Mouse (Mus musculus) neural tube, embryonic 12.5 days (tissue): ENCODE results near the gene Phactr4. TPM values are rescaled to one million over a fixed set of nuclear protein-coding genes. Genes with fewer than 3 reads are reported as not detected.

Source experiments
- ATAC-seq: fragments of 200-750 bp; cut with Nextera tagmentation; 2 replicates; pipeline ENCODE4 v1.8.0; 2017; ENCODE audit warnings: low read depth, mild to moderate bottlenecking, moderate TSS enrichment, moderate library complexity; ENCODE audit not compliant: low FRiP score
- H3K27ac ChIP-seq: fragments of 300-500 bp; sonication (generic); 2 replicates; pipeline ENCODE4 v1.5.1; 2016
- H3K27me3 ChIP-seq: fragments of 300-500 bp; sonication (generic); replicated peaks from 2 replicates; pipeline ENCODE4 v1.6.1; 2016; ENCODE audit warnings: mild to moderate bottlenecking
- H3K36me3 ChIP-seq: fragments of 300-500 bp; sonication (generic); 2 replicates; pipeline ENCODE4 v1.6.1; 2016; ENCODE audit warnings: mild to moderate bottlenecking
- H3K4me1 ChIP-seq: fragments of 300-500 bp; sonication (generic); 2 replicates; pipeline ENCODE4 v1.6.1; 2016
- H3K4me2 ChIP-seq: fragments of 300-500 bp; sonication (generic); replicated peaks from 2 replicates; pipeline ENCODE4 v1.6.1; 2016; ENCODE audit warnings: mild to moderate bottlenecking
- H3K4me3 ChIP-seq: fragments of 300-500 bp; sonication (generic); 2 replicates; pipeline ENCODE4 v1.5.1; 2016
- H3K9ac ChIP-seq: fragments of 300-500 bp; sonication (generic); 2 replicates; pipeline ENCODE4 v1.6.1; 2016; ENCODE audit warnings: mild to moderate bottlenecking
- H3K9me3 ChIP-seq: fragments of 300-500 bp; sonication (generic); 2 replicates; pipeline ENCODE4 v1.6.1; 2016; ENCODE audit warnings: mild to moderate bottlenecking
- WGBS: fragments of 180-500 bp; shearing (Covaris S2); methylation state at CpG from one replicate; pipeline ENCODE4 v1.1.7; 2016; 5-methylcytosine and 5-hydroxymethylcytosine counted together
- polyA plus RNA-seq: library from polyadenylated mRNA; unstranded; fragments of >200 nt; fragmentation: Nextera tagmentation; extraction: Ambion mirVana; gene quantifications from 2 replicates; pipeline ENCODE4 v1.2.1, GENCODE M21; 2016

The Phactr4 gene
- 16.2 and 18.3 TPM in 2 replicates for polyA plus RNA-seq

- peak within 1 kb of the TSS; percentile 86 for H3K9ac ChIP-seq
- WGBS: under 1% methylated on average over 73 of the region's 73 CpGs
- H3K9me3 ChIP-seq: no peaks in the 10 kb centered on the region
- H3K27me3 ChIP-seq: no peaks in the 10 kb centered on the region
- H3K4me3 ChIP-seq: peak within 1 kb of the TSS; percentile 86
- ATAC-seq: peak; percentile 96
- peak within 1 kb of the TSS; percentile 86 for H3K27ac ChIP-seq
- peak within 1 kb of the TSS; percentile 61 for H3K4me2 ChIP-seq
- H3K4me1 ChIP-seq: peaks cover 13% of the 10 kb centered on the region
- no peaks in the 10 kb centered on the region for H3K36me3 ChIP-seq
These were observed at the start of gene Phactr4 for GRCm38 (mm10) chr4:132421923-132422782. TSS of gene Phactr4 (minus strand) at chr4:132422489.

DNA sequence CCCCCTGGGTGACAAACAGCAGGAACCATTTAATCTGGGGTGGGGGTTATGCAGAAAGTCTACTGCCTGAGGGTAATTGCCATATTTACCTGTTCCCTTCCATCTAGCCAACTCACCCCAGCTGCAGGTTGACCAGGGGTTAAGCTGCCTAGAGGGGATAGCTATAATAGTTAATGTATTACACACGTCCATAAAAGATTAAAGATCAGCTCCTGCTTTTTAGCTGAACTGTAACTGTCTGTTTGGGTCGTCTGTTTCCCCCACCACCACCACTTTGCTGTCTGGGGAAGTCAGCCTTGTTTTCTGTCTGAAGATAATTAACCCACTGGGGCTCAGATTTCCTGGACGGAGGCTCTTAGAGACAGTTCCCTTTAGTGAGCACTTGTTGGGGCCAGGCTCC is 47.6 kb upstream of the Phactr4 start:
- no peak for ATAC-seq
- H3K4me1 ChIP-seq: no peaks in the 10 kb centered on the region
- no peak overlapping the region for H3K27ac ChIP-seq
- 20% methylated on average over 3 of the region's 3 CpGs for WGBS
- no peak overlapping the region for H3K4me2 ChIP-seq
- no peak overlapping the region for H3K9ac ChIP-seq
- no peaks in the 10 kb centered on the region for H3K27me3 ChIP-seq
- H3K4me3 ChIP-seq: no peak overlapping the region
- H3K9me3 ChIP-seq: no peaks in the 10 kb centered on the region
- no peaks in the 10 kb centered on the region for H3K36me3 ChIP-seq

DNA sequence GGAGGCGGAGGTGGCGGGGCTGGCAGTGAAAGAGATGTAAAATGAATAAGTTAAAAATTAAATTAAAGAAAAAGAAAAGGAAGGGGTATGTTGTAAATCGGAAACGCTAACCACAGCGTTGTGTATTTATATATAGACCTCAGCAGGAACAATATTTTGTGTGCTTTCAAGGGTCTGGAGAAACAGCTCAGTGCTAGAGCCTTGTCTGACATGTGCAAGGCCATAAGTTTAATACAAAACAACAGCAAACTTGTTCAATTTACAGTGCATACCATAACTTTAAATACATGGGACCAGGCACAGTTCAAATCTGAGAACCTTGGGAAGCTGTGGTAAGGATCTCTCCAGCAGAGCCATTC is 41.9 kb upstream of the Phactr4 start:
- peak; percentile 30; the same call in 1 of the 2 replicates for ATAC-seq
- Histone ChIP-seq H3K27me3 (no peaks in the 10 kb centered on the region), H3K36me3 (peaks cover 20% of the 10 kb centered on the region), H3K9ac (no peak overlapping the region), H3K4me1 (peaks cover 13% of the 10 kb centered on the region), H3K27ac (no peak overlapping the region), H3K4me3 (peak overlapping the region; percentile 84; the same call in 1 of the 2 replicates), H3K9me3 (no peaks in the 10 kb centered on the region), H3K4me2 (peak overlapping the region; percentile 87)
- 2% methylated on average over 5 of the region's 5 CpGs for WGBS

- H3K4me3 ChIP-seq: peak within 1 kb of the TSS; percentile 84
- H3K27me3 ChIP-seq: no peaks in the 10 kb centered on the region
- peak within 1 kb of the TSS; percentile 87 for H3K4me2 ChIP-seq
- under 1% methylated on average over 44 of the region's 44 CpGs for whole genome bisulfite sequencing
- H3K27ac ChIP-seq: no peak within 1 kb of the TSS
- peaks cover 13% of the 10 kb centered on the region for H3K4me1 ChIP-seq
- peak; percentile 93 for ATAC-seq
- H3K9me3 ChIP-seq: no peaks in the 10 kb centered on the region
- peaks cover 22% of the 10 kb centered on the region for H3K36me3 ChIP-seq
- peak within 1 kb of the TSS; percentile 77 for H3K9ac ChIP-seq
These were observed 41.4 kb upstream of the Phactr4 start, which contains the start of gene Med18 for GRCm38 (mm10) chr4:132463430-132464254. TSS of gene Med18 (minus strand) at chr4:132463921.

DNA sequence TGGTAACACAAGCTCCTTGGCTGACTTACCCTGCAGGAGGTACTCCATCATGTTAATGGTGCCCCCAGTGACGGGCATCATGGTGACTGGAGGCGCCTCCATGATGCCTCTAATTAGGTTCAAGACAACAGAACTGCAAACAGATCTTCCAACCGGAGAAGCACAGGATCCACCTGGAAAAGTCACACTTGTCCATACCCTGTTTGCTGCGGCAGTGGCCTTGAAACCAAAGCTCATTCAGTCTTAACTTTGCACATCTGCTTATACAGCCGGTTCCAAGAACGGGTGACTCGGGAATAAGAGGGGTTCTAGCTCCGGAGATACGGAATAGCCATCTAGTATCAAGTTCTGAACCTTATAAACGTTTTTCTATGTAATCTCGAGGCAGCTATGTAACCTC is 40.5 kb upstream of the Phactr4 start:
- WGBS: 15% methylated on average over 11 of the region's 11 CpGs
- ATAC-seq: no peak
- H3K27ac ChIP-seq: no peak overlapping the region
- peaks cover 13% of the 10 kb centered on the region for H3K4me1 ChIP-seq
- H3K4me3 ChIP-seq: peak overlapping the region; percentile 84
- no peaks in the 10 kb centered on the region for H3K27me3 ChIP-seq
- no peaks in the 10 kb centered on the region for H3K9me3 ChIP-seq
- peak overlapping the region; percentile 77 for H3K9ac ChIP-seq
- H3K36me3 ChIP-seq: peaks cover 30% of the 10 kb centered on the region
- H3K4me2 ChIP-seq: peak overlapping the region; percentile 87

GRCm38 (mm10) chr4:132460225-132460624 is 37.9 kb upstream of the Phactr4 start:
- H3K36me3 ChIP-seq: peaks cover 37% of the 10 kb centered on the region
- 89% methylated on average over 8 of the region's 8 CpGs for WGBS

GRCm38 (mm10) chr4:132455561-132455960 is 33.3 kb upstream of the Phactr4 start:
- Histone ChIP-seq H3K27ac (no peak overlapping the region), H3K9me3 (no peaks in the 10 kb centered on the region), H3K4me3 (no peak overlapping the region), H3K36me3 (peaks cover 31% of the 10 kb centered on the region), H3K9ac (no peak overlapping the region), H3K27me3 (no peaks in the 10 kb centered on the region), H3K4me1 (no peaks in the 10 kb centered on the region), H3K4me2 (no peak overlapping the region)
- 96% methylated on average over 6 of the region's 6 CpGs for WGBS
- no peak for ATAC-seq

More at GRCm38 (mm10) chr4:132460225-132460624, 37.9 kb upstream of the Phactr4 start:
- Histone ChIP-seq H3K4me1 (peaks cover 13% of the 10 kb centered on the region), H3K4me2 (no peak overlapping the region), H3K27ac (no peak overlapping the region), H3K9ac (no peak overlapping the region), H3K27me3 (no peaks in the 10 kb centered on the region), H3K4me3 (no peak overlapping the region), H3K9me3 (no peaks in the 10 kb centered on the region)
- no peak for ATAC-seq

DNA sequence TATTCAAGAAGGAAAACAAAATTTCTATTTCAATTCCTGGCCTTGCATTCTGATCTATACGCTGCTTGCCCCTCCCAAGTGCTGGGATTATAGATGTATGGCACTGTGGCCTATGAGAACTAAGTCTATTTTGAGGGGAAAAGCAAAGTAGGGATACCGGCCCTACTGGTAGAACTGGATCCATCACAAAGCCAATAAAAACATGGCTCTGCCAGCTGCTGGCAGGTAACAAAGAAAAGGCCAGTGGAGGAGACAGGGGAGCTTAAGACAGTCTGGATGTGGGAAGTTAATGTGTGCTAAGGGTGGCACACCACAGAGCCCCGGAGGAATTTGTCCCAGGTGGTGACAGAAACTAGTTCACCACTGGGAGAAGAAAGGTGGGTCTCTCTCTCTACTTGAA is 32.9 kb upstream of the Phactr4 start:
- WGBS: 83% methylated on average over 3 of the region's 3 CpGs
- H3K4me3 ChIP-seq: no peak overlapping the region

GRCm38 (mm10) chr4:132454216-132454615 is 31.9 kb upstream of the Phactr4 start:
- peaks cover 17% of the 10 kb centered on the region for H3K36me3 ChIP-seq
- H3K27me3 ChIP-seq: no peaks in the 10 kb centered on the region
- no peaks in the 10 kb centered on the region for H3K9me3 ChIP-seq
- H3K27ac ChIP-seq: no peak overlapping the region
- ATAC-seq: no peak
- 81% methylated on average over 6 of the region's 6 CpGs for WGBS
- no peak overlapping the region for H3K9ac ChIP-seq
- H3K4me2 ChIP-seq: no peak overlapping the region
- H3K4me1 ChIP-seq: no peaks in the 10 kb centered on the region
- H3K4me3 ChIP-seq: no peak overlapping the region

More for the DNA sequence above, 32.9 kb upstream of the Phactr4 start:
- ATAC-seq: no peak
- H3K27me3 ChIP-seq: no peaks in the 10 kb centered on the region
- H3K9ac ChIP-seq: no peak overlapping the region
- H3K27ac ChIP-seq: no peak overlapping the region
- peaks cover 27% of the 10 kb centered on the region for H3K36me3 ChIP-seq
- H3K4me1 ChIP-seq: no peaks in the 10 kb centered on the region
- H3K4me2 ChIP-seq: no peak overlapping the region
- H3K9me3 ChIP-seq: no peaks in the 10 kb centered on the region

GRCm38 (mm10) chr4:132449778-132450177 is 27.5 kb upstream of the Phactr4 start:
- Histone ChIP-seq H3K9ac (no peak overlapping the region), H3K36me3 (no peaks in the 10 kb centered on the region), H3K4me1 (no peaks in the 10 kb centered on the region), H3K27me3 (no peaks in the 10 kb centered on the region), H3K4me3 (no peak overlapping the region), H3K27ac (no peak overlapping the region), H3K4me2 (no peak overlapping the region), H3K9me3 (no peaks in the 10 kb centered on the region)
- no peak for ATAC-seq
- 86% methylated on average over 3 of the region's 3 CpGs for WGBS

DNA sequence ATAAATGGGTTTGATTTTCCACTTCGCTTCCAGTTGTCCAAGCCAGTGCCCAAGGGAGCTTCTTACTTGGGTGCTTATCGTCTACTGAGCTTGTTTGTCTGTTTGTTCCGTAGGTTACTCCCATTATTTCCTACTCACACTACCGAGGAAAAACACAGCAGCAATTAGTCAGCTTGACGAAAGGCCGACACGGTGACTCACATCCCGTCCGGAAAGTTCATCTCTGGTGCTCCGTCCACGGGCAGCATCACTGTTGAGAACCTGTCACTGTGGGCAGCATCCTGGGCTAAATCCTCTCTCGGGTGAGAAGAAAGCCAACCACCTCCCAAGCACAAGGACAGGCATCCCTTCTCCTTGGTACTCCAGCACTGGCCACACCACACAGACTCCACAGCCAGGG is 23.8 kb upstream of the Phactr4 start:
- Histone ChIP-seq H3K9me3 (no peaks in the 10 kb centered on the region), H3K4me3 (no peak overlapping the region), H3K4me2 (no peak overlapping the region), H3K4me1 (no peaks in the 10 kb centered on the region), H3K27me3 (no peaks in the 10 kb centered on the region), H3K9ac (no peak overlapping the region), H3K36me3 (no peaks in the 10 kb centered on the region), H3K27ac (no peak overlapping the region)
- ATAC-seq: no peak
- 83% methylated on average over 12 of the region's 12 CpGs for WGBS

DNA sequence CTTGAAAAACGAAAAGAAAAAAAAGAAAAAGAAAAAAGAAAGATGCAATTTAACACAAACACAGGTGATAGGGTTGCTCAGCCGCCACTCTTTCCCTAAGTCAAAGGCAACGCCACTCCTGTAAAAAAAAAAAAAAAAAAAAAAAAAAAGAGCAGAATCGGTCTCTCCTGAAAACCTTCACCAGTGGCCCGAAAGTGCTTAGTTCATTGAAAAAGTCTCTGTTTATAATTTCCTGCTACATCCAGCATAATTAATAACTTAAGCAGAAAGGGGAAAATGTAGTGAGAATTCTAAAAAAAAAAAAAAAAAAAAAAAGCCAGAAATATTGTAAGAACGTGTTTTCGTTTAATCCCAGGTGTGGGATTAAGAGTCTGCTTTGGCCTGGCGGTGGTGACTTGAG is 22.2 kb upstream of the Phactr4 start:
- H3K9me3 ChIP-seq: no peaks in the 10 kb centered on the region
- no peak overlapping the region for H3K27ac ChIP-seq
- 88% methylated on average over 8 of the region's 8 CpGs for WGBS
- no peak for ATAC-seq
- H3K36me3 ChIP-seq: no peaks in the 10 kb centered on the region
- H3K4me3 ChIP-seq: no peak overlapping the region
- no peaks in the 10 kb centered on the region for H3K27me3 ChIP-seq
- no peaks in the 10 kb centered on the region for H3K4me1 ChIP-seq
- no peak overlapping the region for H3K4me2 ChIP-seq
- no peak overlapping the region for H3K9ac ChIP-seq
